Mouse (Mus musculus): ENCODE results near the gene Cby1. TPM values are rescaled to one million over a fixed set of nuclear protein-coding genes. Genes with fewer than 3 reads are reported as not detected.

The Cby1 gene
- polyA plus RNA-seq, 2 experiments = 4.6 to 13.4 TPM

GRCm38 (mm10) chr15:79685141-79685641 is 26.2 kb downstream of the Cby1 start:
- DNase-seq (ENCODE audit: low read depth in 3 of 3, low spot score in 3 of 3) = no peak
- 24% methylated on average over 6 of the region's 6 CpGs for WGBS (ENCODE audit: insufficient replicate concordance)
- no peak for TF ChIP-seq CTCF (IDR thresholded peaks at IDR 0.05; ENCODE audit: low read depth)
- TF ChIP-seq EP300 (IDR thresholded peaks at IDR 0.05; ENCODE audit: low read depth) = no peak
- no peaks in the 10 kb centered on the region for H3K9me3 ChIP-seq (ENCODE audit: control insufficient read depth, low read length)
- H3K4me1 ChIP-seq (replicated peaks; ENCODE audit: control insufficient read depth in 2 of 2, insufficient read depth in 2 of 2, low read length in 1 of 2) = peaks cover 53 to 65% of the 10 kb centered on the region in 2 experiments
- no peaks in the 10 kb centered on the region; the same call in 1 of the 2 replicates for H3K36me3 ChIP-seq (replicated peaks; ENCODE audit: control insufficient read depth, insufficient read depth, low read depth)
- H3K4me3 ChIP-seq (ENCODE audit: insufficient read depth in 1 of 2, low read depth in 2 of 2, low read length in 2 of 2) = peak overlapping the region; percentile 89
- H3K27me3 ChIP-seq (ENCODE audit: control insufficient read depth, insufficient read depth, low read length) = no peaks in the 10 kb centered on the region
- peak overlapping the region; percentile 88 for H3K4me2 ChIP-seq (ENCODE audit: low read depth)
- no peak for ATAC-seq (ENCODE audit: insufficient read depth)
- H3K9ac ChIP-seq (replicated peaks) = peak overlapping the region; percentile 97
- H3K27ac ChIP-seq = peak overlapping the region; percentile 95

GRCm38 (mm10) chr15:79686046-79686869 is 27.3 kb downstream of the Cby1 start:
- peaks cover 51 to 63% of the 10 kb centered on the region in 2 experiments for H3K4me1 ChIP-seq (replicated peaks; ENCODE audit: control insufficient read depth in 2 of 2, insufficient read depth in 2 of 2, low read length in 1 of 2)
- TF ChIP-seq CTCF (IDR thresholded peaks at IDR 0.05; ENCODE audit: low read depth) (no peak), EP300 (IDR thresholded peaks at IDR 0.05; ENCODE audit: low read depth) (peak; percentile 79)
- peak overlapping the region; percentile 88 for H3K4me2 ChIP-seq (ENCODE audit: low read depth)
- H3K27me3 ChIP-seq (ENCODE audit: control insufficient read depth, insufficient read depth, low read length) = no peaks in the 10 kb centered on the region
- no peaks in the 10 kb centered on the region for H3K9me3 ChIP-seq (ENCODE audit: control insufficient read depth, low read length)
- H3K9ac ChIP-seq (replicated peaks) = peak overlapping the region; percentile 97
- peak overlapping the region; percentile 95 for H3K27ac ChIP-seq
- WGBS (ENCODE audit: insufficient replicate concordance) = 3% methylated on average over 15 of the region's 15 CpGs
- H3K36me3 ChIP-seq (replicated peaks; ENCODE audit: control insufficient read depth, insufficient read depth, low read depth) = no peaks in the 10 kb centered on the region; the same call in 1 of the 2 replicates
- H3K4me3 ChIP-seq (ENCODE audit: insufficient read depth in 1 of 2, low read depth in 2 of 2, low read length in 2 of 2) = peak overlapping the region; percentile 89
- DNase-seq (ENCODE audit: low read depth in 3 of 3, low spot score in 3 of 3) (peak in 1 of 3 experiments; percentile 62), ATAC-seq (ENCODE audit: insufficient read depth) (no peak)

DNA sequence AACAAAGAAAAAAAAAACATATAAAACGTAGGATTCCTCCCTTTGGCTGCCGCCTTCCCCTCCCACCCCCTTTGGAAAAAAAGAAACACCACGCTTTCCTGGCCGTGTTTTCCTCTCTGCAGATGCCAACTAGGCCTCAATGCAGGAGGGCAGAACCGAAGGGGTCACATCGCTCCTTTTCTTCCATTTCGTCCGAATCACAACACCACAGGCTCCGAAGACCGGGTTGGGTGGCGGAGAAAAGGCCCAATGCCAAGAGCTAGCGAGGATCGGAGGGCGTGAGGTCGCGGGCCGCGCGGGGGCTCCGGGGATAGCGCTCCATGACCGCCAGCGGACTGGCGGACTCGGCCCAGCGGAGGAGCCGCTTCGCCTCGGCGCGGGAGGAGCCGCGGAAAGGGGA is 28.2 kb downstream of the Cby1 start:
- Histone ChIP-seq H3K36me3 (replicated peaks; ENCODE audit: control insufficient read depth, insufficient read depth, low read depth) (no peaks in the 10 kb centered on the region; the same call in 1 of the 2 replicates), H3K27ac (peak overlapping the region; percentile 95), H3K4me3 (ENCODE audit: insufficient read depth in 1 of 2, low read depth in 2 of 2, low read length in 2 of 2) (peak overlapping the region; percentile 89), H3K4me1 (replicated peaks; ENCODE audit: control insufficient read depth in 2 of 2, insufficient read depth in 2 of 2, low read length in 1 of 2) (peaks cover 44 to 61% of the 10 kb centered on the region in 2 experiments), H3K9ac (replicated peaks) (peak overlapping the region; percentile 97), H3K4me2 (ENCODE audit: low read depth) (peak overlapping the region; percentile 88), H3K27me3 (ENCODE audit: control insufficient read depth, insufficient read depth, low read length) (no peaks in the 10 kb centered on the region), H3K9me3 (ENCODE audit: control insufficient read depth, low read length) (no peaks in the 10 kb centered on the region)
- DNase-seq (ENCODE audit: low read depth in 3 of 3, low spot score in 3 of 3) (no peak), ATAC-seq (ENCODE audit: insufficient read depth) (no peak)
- TF ChIP-seq CTCF (IDR thresholded peaks at IDR 0.05; ENCODE audit: low read depth) (no peak), EP300 (IDR thresholded peaks at IDR 0.05; ENCODE audit: low read depth) (no peak)
- under 1% methylated on average over 31 of the region's 33 CpGs for WGBS (ENCODE audit: insufficient replicate concordance)

GRCm38 (mm10) chr15:79687646-79688267 is 28.8 kb downstream of the Cby1 start, which contains the start of gene Josd1:
Gene Josd1, minus strand, starts transcription at chr15:79687919.
- Histone ChIP-seq H3K27me3 (ENCODE audit: control insufficient read depth, insufficient read depth, low read length) (no peaks in the 10 kb centered on the region), H3K36me3 (replicated peaks; ENCODE audit: control insufficient read depth, insufficient read depth, low read depth) (no peaks in the 10 kb centered on the region), H3K9ac (replicated peaks) (peak within 1 kb of the TSS; percentile 97), H3K27ac (peak within 1 kb of the TSS; percentile 95), H3K9me3 (ENCODE audit: control insufficient read depth, low read length) (no peaks in the 10 kb centered on the region), H3K4me1 (replicated peaks; ENCODE audit: control insufficient read depth in 2 of 2, insufficient read depth in 2 of 2, low read length in 1 of 2) (peaks cover 44 to 61% of the 10 kb centered on the region in 2 experiments), H3K4me2 (ENCODE audit: low read depth) (peak within 1 kb of the TSS; percentile 88), H3K4me3 (ENCODE audit: insufficient read depth in 1 of 2, low read depth in 2 of 2, low read length in 2 of 2) (peak within 1 kb of the TSS; percentile 89)
- TF ChIP-seq EP300 (IDR thresholded peaks at IDR 0.05; ENCODE audit: low read depth) (no peak), CTCF (IDR thresholded peaks at IDR 0.05; ENCODE audit: low read depth) (no peak)
- DNase-seq (ENCODE audit: low read depth in 3 of 3, low spot score in 3 of 3) (peak; percentile 90 to 94 (median 90)), ATAC-seq (ENCODE audit: insufficient read depth) (peak; percentile 71)
- WGBS (ENCODE audit: insufficient replicate concordance) = under 1% methylated on average over 71 of the region's 72 CpGs

Measured in liver, embryonic 14.5 days (tissue).